Mouse (Mus musculus) urinary bladder, postnatal 14 days (tissue): ENCODE results near the gene Ppcdc.

Source experiments
- DNase-seq: peaks from one replicate; pipeline ENCODE4 v3.0.0; 2021; ENCODE audit warnings: low spot score

The Ppcdc gene

DNA sequence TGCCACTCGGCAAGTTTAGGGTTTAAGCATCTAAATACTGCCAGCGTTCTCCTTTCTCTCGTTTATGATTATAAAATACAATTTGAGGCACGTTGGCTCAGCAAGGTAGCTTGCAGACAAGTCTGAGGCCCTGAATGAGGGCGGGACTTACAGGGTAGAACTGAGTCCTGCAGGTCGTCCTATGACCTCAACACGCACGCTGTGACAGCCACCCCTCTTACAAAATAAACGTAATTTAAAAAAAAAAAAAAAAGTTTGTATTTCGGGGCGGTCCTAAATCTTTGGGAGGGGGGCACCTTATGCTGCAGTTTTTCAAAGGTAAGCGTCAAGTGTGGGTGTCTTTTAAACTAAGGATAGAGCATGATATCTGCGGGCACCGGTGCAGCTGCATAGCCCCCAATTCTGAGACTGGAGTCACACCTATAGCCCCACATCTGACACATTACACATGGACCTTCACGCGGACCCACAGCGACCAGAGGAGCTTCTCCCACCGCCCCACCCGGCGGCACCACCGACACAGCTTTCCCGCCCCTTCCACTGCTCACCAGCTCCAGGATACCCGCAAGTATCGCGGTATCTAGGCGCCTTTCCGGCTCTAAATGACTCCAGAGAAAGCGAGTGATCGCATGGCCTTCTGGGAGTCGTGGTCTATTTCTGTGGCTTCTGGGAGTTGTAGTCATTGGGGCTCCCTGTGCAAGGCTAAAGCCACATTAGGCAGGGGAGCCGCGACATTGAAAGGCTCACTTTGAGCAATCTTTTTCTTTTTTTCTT lies at the start of gene Ppcdc:
TSS of gene Ppcdc (minus strand) at position 603 of the 774 bp plus-strand sequence.
- DNase-seq, result peak; percentile 93

GRCm38 (mm10) chr9:57487807-57488206 lies 47.9 kb upstream of the Ppcdc start:
- no peak for DNase-seq

- DNase-seq, result peak; percentile 85
These were observed 45.9 kb upstream of the Ppcdc start for GRCm38 (mm10) chr9:57485774-57486173.

GRCm38 (mm10) chr9:57468914-57469313 lies 29.0 kb upstream of the Ppcdc start:
- DNase-seq, result no peak

DNA sequence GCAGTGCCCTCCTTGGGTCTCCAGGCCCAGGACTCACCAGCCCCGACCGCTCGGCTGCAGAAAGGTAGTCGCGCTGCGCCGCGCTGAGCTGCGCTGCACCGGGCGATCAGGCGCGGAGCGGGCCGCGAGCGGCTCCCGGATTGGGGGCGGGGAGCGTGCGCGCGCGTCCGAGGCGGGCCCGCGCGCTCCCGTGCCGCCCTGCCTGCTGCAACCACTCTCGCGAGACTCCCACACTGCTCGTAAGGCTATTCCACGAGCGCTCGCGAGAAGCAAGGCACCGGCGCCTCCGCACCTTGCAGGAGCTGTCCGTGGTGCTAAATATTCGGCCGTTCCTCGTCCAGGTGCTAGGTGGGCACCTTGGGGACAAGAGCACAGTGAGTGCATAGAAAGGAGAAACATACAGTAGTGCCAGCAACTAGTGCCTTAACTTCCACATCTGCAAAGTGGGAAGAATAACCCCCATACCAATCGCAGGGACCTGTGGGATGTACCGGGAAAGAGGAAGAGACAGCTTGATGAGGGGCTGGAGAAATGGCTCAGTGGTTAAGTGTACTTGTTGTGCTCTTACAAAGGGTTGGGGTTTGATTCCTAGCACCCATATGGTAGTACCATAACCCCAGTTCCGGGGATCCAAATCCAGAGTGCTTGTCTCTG lies 28.1 kb upstream of the Ppcdc start, which contains the start of gene Scamp5:
TSS of gene Scamp5 (minus strand) at position 165 of the 654 bp plus-strand sequence.
- DNase-seq, result peak; percentile 94

GRCm38 (mm10) chr9:57467271-57467771 lies 27.4 kb upstream of the Ppcdc start:
- peak; percentile 23 for DNase-seq

- DNase-seq, result no peak
These were observed 26.2 kb upstream of the Ppcdc start for GRCm38 (mm10) chr9:57466101-57466500.

- DNase-seq, result peak; percentile 54
These were observed 22.9 kb upstream of the Ppcdc start for GRCm38 (mm10) chr9:57462866-57463265.

- no peak for DNase-seq
These were observed 19.8 kb upstream of the Ppcdc start for GRCm38 (mm10) chr9:57459707-57460106.

GRCm38 (mm10) chr9:57453516-57453915 lies 13.6 kb upstream of the Ppcdc start:
- no peak for DNase-seq

GRCm38 (mm10) chr9:57452624-57453462 lies 12.9 kb upstream of the Ppcdc start:
- DNase-seq, result no peak

GRCm38 (mm10) chr9:57449715-57450114 lies 9.8 kb upstream of the Ppcdc start:
- no peak for DNase-seq

- no peak for DNase-seq
These were observed 696 bp upstream of the Ppcdc start for GRCm38 (mm10) chr9:57440620-57441019.

DNA sequence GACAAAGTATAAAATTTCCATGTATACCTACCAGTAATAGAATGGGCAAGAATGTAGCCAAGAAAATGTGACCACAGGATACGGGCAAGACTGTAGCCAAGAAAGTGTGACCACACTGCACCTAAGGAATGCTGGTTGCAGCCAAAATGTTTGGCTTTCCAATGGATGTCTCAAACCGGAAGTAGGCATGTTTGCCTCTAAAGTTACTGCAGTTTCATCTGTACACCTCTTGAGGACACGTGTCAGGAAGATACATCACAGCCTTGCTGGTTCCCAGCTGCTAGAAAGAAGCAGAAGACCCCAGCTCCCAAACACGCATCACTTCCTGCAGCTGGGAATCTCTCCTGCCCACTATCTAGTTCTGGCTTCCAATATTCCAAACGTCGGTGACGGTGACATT lies 841 bp downstream of the Ppcdc start:
- no peak for DNase-seq

DNA sequence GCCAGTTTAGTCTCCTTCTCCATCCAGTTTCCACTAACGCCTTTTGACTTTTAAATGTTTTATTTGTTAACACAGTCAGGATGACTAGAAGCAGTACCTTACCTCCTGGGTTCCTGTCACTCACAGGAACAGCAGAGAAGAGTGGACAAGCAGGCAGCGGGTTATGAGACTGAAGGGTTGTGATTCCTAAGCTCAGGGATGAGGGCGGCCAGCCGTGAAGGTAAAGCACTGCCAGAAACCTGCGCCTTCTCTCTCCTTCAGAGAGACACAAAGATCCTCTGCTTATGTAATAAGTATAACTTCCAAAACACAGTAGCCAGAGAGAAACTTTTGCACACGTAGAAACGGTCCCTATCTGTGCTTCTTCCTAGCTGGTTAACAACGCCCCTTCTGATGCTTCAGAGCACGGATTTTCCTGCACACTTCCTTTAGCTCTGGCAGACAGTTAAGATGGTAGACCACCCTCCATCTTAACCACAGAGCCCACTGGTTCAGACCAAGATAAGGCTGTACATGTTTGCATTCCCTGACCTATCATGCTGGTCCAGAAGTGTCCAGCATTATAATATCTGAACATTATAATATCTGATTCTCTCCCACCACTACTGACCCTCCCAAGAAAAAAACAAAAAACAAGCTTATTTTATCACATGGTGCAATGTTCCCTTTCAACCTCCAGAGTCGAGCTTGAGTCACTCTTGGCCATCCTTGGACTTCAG lies 1.9 kb downstream of the Ppcdc start:
- no peak for DNase-seq

DNA sequence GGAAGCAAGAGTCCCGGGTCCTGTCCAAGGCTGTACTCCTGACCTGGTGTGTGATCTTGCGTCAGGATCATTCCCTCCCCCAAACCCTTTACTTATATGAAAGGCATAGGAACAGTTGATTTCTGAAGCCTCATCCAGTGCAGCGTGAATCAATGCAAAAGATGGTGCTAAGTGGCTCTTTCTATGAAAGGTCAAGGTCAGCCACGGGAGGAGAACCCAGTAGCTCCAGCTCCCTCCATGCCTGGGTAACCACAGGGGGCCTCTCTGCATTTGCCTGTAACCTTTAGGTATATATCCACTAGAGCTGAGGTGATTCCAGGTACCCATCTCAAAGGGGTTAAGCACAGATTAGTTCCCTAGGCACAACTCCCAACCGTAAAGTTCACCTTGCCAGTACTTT lies 3.8 kb downstream of the Ppcdc start:
- no peak for DNase-seq

DNA sequence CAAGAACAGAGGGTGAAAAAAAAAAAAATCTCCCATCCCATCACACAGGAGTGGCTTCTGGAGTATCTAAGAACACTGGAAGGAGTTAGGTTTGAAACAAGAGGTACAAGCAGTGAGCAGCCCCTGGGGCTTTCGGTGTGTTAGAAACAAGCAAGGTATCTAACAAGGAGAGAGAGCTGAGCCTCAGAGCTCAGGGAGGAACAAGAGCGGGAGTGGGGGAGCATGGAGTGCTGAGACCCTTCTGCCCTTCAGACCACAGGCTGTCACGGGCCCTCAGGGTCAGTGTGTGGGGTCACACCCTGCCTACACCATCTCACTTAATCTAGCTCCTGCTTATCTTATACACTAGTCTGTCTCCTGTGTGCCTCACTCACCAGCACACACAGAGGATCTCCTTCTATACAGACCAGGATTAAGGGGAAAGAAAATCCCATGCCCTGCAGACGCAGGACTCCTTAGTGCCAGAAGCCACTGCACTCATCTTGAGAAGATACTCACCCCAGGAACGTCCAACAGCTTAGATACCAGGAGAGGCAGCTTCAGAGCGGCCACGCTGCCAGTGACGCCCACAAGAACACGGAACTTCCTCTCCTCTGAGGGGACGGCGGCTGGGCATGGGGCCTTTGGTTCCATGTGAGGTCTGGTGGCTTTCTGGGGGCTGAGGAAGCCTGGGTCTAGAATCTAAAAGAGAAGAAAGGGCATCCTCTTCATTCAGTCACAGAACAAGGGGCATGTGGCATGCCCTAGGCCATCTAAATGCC lies 5.3 kb downstream of the Ppcdc start:
- no peak for DNase-seq

DNA sequence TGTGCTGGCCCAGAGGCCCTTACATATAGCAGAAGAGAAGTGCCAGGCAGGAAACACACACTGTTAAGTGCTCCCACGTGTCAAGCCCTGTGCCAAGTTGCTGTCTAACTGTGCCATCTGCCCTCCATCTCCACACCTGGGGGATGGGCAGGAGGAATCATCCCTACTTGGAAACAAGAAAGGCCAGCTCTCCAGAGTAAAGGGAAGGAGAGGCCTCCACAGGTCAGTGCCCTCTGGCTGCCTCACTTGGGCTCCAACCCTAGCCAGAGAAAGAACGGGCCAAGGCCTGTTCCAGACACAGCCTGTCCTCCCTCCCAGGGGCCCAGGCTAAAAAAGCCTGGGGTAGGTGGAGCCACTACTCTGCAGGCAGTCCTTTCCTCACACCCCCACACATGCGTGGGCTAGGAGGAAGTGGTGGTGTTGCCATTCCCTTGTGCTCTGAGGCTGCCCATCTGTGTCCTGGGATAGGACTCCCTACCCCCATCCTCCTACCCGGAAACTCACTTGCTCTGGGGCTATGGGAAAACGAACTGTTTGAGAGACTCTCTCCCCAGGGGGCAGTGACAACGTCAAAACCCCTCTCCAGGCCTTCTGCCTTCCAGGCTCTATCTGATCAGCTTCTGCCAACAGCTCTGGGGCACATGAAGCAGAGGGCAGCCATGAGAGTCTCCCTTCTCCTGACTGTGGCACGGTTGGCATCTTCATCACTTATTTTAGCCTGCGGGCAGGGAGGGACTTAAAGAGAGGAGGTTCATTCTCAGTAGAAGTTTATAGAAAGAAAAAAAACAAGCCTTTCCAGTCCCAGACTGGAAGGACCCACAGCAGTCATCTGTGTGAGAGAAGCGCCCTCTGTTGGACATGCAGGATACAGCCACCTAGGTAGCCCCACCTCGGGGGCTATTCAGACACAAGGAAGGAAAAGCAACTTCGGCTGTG lies 6.6 kb downstream of the Ppcdc start:
- peak; percentile 90 for DNase-seq

DNA sequence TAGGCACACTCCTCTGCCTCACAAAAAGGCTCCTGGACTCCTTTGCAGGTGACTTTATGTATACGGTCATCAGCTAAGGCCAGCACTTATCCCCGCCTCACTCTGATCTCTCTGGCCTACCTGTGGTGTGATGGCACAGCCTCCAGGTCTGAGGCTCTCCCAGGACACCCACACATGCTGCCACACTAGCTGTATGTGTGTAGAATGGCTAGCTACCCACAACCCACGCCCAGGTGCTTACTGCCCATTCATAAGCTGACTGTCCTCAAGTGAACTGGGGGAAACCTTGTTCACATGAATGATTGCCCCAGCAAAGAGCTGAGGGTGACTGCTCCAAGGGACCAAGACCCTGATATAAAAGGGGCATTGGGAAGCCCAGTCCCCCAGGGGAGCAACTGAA lies 7.4 kb downstream of the Ppcdc start:
- no peak for DNase-seq

- no peak for DNase-seq
These were observed 8.7 kb downstream of the Ppcdc start for GRCm38 (mm10) chr9:57431202-57431601.
